Mouse (Mus musculus) ES-E14 (cell line): ENCODE data around the gene Skil.

ENCODE experiments used
- CHD2 ChIP-seq: IDR thresholded peaks from 2 replicates; pipeline ENCODE4 v1.6.1; 2014; ENCODE audit warnings: mild to moderate bottlenecking, low read depth, low read length, inconsistent platforms
- MAFK ChIP-seq: IDR thresholded peaks from 2 replicates; pipeline ENCODE4 v1.6.1; 2014; ENCODE audit warnings: mild to moderate bottlenecking, low read depth, low read length, inconsistent platforms; ENCODE audit not compliant: insufficient read depth
- ZC3H11A ChIP-seq: IDR thresholded peaks from 2 replicates; pipeline ENCODE4 v1.6.1; 2012; ENCODE audit warnings: low read depth, mild to moderate bottlenecking, inconsistent platforms, low read length, borderline replicate concordance

DNA sequence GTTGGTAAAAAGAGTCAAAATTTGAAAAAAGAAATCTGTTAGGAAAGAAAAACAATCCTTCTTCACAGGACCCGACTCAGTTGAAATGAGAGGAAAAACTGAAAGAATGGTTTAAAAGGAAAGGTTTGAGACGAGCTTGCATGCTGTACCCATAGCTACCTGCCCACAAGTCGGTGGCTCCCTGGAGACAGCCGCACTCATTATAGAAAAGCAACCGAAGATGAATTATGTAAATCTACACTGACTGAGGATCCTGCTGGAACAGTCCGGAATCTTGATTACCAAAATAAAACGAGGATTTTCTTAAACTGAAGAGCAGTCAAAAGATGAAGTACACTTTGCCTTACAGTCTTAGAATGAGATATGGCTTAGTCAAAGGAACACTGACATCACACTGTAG lies 26.4 kb upstream of the Skil start:
- TF ChIP-seq MAFK: no peak
- no peak for TF ChIP-seq ZC3H11A
- TF ChIP-seq CHD2: no peak
